Mouse (Mus musculus): ENCODE measurements around the gene Cfap45.

Gene Cfap45

DNA sequence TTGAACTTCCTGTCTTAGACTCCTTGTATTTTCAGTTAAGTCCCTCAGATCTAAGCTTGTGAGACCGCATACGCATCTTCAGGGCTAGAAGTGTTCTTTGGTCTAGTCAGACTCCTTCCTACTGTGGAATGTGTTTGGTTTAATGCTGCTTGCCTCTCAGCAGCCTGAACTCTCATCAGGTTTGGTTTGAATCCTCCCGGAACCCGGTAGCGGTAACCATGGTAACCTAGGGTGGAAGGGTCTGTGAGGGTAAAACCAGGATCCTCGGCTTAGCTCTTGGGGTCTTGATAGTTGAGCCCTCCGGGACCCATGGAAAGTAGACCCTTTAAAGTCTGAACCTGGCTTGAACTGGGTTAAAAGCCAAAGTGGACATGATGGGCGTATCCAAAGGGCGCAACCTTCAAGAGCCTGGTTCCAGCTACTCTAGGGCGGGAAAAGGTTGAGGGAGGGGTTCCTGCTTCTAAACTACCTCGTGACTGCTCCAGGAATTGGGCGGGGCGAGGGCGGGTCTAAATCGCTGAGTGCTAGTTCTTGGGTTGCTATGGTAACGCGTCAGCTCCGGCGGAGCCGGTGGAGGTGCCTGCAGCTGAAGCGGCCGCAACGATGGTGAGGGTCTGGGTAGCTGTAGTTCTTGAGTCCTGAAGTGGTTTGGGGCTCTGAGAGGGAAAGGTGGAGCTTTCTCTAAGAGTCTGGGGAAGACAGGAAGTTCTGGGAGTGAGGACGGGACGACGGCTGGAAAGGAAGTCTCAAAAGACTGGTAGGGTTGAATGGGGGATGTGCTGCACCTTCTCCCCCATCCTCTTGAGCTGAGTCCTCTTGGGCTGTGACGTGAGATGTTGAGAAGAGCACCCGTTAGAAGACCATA lies at the start of gene Cfap45:
TSS of gene Cfap45 (plus strand) at position 226 of the 865 bp plus-strand sequence.
- DNase-seq (ENCODE audit: low spot score in 2 of 2) = peak; percentile 52 to 83

DNA sequence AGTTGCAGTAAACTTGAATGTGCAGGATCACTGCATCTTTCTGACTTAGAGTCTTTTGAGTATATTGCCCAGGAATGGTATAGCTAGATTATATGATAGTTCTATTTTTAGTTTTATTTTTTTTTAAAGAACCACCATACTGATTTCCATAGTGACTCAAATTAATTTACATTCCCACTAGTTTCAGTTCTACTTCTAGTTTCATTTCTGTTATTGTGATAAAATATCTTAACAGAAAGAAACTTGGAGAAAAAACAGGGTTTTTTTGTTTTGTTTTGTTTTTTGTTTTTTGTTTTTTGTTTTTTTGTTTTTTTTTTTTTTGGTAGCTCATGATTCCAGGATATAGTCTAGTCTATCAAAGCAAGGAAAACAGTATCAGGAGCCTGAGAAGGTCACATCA lies 47.7 kb upstream of the Cfap45 start:
- DNase-seq (ENCODE audit: low spot score in 2 of 2) = no peak

DNA sequence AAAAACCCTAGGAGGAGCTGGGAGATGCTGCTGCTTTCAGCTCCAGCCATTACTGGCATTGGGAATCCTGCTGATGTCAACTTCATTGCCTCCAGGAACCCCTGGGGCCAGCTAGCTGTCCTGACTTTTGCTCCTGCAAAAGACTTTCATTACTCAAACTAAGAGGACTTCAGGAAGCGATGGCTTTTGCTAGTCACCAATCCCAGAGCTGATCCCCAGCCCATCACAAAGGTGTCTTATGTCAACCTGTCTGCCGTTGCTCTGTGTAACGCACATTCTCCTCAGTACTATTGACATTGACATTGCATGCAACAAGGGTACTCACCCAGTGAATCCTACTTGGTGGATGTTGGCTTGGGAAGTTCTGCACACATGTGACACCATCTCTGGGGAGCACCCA lies 46.4 kb upstream of the Cfap45 start:
- no peak for DNase-seq (ENCODE audit: low spot score in 2 of 2)

DNA sequence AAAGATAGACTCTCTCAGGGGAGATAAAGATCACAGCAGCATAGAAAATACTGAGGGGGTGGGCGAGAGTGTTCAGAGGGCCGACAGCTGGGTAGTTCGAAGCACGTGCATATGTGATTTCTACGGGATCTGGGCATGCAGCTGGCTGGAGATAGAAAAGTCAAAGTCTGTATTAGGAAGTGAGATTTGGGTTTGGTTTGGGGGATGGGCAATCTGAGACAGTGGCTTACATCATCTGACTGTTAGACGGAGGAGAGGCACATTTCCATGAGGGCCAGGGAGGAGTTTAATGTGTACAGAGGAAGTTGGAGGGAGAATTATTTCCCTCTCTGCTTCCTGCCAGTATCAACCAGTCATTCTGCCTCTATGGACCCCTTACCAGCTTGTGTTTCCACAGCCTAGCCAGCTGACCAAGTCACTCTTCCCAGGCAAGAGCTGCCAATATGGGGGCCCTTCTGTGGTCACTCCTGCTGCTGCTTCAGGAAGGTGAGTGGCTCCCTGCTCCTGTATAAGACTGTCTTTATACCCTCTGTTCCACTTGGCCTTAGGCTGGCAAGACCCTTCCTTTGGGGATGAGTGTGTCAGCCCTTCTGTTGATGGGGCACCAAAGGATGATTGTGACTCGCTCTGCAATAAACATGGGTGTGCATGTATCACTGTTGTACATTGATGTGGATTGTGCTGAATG lies 45.4 kb upstream of the Cfap45 start, which contains the start of gene Slamf9:
TSS of gene Slamf9 (plus strand) at position 305 of the 688 bp plus-strand sequence.
- no peak for DNase-seq (ENCODE audit: low spot score in 2 of 2)

DNA sequence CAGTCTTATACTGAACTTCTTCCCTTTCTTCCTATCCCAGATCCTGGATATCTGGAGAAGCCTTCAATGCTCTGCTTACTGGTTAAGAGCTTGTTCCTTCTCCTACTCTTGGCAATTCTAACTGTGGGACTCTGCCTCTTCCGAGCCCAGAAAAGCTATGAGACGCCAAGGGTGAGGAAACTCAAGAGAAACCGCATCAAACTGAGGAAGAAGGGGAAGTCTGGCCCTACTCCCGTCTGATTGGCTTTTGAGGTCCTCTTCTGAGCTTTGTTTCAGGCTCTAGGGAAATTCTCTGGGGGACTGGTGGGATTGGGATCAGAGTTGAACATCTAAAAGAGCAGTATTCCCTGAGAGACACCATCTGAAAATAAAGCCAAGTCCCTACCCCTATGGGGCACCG lies 42.6 kb upstream of the Cfap45 start:
- DNase-seq (ENCODE audit: low spot score in 2 of 2) = no peak

DNA sequence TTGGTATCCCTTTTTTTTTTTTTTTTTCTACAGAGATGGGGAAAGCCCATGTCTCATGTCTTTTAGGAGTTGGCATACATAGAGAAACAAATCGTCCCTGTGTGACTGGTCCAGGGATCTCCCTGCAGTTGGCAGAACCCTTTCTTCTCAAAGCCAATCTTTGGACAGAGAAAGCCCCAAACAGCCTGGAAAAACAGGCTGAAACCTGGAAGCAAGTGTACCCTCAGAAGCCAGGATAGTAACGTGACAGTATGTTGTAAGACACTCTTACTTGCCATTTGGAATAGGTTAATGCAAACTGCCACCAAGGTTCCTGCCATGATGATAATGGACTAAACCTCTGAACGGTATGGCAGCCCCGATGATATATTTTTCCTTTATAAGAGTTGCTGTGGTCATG lies 40.2 kb upstream of the Cfap45 start:
- no peak for DNase-seq (ENCODE audit: low spot score in 2 of 2)

DNA sequence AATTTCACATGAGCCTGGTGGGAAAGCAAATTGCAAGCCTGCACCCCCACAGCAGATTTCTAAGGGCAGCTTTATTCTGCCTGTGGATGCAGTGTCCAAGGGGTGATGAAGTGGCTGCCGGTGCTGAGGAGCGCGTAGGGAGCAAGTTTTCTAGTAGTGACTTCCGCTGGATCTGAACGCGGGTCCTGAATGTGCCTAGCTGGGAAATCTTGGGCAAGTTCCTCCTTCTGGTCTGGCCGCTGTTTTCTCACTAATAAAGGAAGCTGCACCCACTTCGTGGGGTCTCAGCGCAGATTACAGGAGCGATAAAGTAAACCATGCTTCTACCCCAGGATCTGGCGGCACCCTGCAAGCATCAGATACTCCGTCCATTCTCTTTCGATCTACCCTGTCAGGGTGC lies 39.5 kb upstream of the Cfap45 start:
- DNase-seq (ENCODE audit: low spot score in 2 of 2) = no peak

DNA sequence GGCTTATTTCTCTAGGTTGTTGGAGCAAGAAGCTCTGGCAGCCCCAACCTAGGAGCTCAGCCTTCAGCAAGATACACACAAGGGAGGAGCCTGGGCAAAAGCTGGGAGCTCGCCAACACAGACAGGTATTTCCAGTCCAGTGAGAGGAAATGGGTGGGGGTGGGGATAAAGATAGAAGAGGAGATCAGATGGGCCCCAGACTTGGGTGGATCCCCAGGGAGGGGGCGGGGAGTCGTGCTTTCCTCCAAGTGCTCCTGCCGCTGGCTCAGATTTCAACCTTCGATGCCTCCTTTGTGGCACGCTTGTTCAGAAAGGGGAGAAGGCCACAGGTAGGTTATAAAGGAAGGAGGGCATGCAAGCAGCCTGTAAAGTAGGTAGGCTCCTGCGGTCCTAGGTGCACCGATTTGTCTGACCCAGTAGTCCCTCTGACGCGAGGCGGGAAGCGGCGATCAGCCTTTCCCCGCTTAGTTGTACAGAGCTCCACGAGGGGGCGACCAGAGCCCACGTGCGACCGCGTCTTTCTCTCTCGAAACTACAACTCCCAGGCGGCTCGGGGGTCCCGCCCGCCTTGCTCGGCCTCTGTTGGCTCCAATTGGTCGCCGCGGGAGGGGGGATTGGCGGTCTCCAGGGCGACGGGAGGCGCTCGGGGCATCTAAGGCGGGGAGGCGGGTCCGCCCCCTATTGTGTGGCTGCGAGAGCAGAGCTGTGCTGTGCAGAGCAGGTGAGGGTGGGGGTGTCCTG lies 38.9 kb upstream of the Cfap45 start, which contains the start of gene Igsf9:
TSS of gene Igsf9 (plus strand) at position 249 of the 741 bp plus-strand sequence.
- peak; percentile 85 to 94 for DNase-seq (ENCODE audit: low spot score in 2 of 2)

DNA sequence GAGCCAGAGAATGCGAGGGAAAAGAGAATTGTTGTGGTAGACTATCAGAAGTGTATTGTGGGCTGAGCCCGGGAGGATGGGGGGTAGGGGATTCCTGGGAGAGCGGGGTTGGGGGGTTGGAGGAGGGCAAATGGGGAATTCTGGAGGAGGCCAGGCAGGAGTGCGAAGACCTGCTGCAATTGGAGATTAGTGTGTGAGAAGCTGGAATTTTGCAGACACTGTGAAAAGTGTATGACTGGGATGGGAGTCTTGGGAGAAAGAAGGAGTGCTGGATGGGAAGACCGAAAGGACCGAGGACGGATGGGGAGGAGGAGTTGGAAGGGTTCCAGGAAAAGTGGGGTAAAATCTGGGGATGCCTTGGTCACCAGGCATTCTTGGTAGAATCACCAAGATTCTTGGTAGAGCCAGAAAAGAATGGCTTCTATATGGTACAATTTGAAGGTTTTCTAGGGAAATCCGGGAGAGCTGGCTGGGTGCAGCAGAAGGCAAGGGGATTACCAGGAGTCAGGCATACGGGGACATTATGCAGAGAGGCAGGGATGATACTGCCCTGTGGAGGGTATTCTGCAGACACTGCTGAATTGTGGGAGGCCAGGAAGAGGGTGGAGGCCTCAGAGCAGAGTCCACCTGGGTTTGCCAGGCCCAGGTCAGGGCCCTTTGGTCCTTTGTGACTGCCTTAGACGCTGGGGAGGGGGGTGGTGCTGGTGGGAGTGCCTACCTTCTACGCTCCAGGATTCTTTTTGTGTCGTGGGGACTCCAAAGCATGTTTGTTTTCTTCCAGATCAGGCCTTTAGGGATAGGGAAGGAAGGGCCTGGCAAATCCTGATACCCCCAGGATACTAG lies 37.9 kb upstream of the Cfap45 start:
- no peak for DNase-seq (ENCODE audit: low spot score in 2 of 2)

DNA sequence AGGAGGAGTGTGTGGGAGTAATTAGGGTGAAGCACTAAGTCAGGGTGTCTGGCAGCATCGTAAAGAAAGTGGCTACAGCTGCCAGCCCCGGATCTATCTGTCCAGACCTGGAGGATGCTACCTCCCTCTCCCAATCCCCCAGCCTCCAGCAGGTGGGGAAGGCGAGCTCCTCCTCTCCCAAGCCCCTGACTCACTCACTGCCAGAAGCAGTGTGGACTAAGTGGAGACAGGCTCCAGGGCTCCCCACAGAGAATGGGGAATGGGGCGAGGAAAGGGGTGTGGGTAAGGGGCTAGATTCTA lies 37.3 kb upstream of the Cfap45 start:
- DNase-seq (ENCODE audit: low spot score in 2 of 2) = no peak

DNA sequence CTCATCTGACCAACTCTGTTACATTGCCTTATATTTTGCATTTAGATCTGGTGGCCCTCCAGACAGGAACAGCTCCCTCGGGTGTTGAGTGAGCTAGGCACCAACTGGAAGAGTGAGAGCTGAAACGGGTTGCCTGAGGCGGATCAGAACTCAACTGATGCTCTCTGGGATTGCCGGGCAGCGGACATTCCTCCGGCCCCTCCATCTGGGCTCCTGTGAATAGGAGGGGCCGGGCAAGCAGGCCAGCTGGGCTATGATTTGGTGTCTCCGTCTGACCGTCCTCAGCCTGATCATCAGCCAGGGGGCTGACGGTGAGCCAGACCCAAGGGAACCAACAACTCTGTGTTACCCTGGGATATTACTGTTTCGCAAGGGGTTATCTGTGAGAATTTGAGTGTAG lies 36.4 kb upstream of the Cfap45 start:
- DNase-seq (ENCODE audit: low spot score in 2 of 2) = no peak

DNA sequence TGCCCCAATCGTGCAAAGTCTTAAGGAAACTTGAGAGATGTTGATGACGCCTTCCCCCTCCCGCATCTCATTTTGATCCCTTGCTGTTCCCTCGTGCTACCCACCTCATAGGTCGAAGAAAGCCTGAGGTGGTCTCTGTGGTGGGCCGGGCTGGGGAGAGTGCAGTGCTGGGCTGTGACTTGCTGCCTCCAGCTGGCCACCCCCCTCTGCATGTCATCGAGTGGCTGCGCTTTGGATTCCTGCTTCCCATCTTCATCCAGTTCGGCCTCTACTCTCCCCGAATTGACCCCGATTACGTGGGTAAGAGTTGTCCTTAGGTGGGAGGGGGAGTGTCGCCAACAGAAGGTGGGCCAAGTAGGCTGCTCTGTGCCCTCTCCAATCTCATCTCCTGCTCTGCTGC lies 35.9 kb upstream of the Cfap45 start:
- no peak for DNase-seq (ENCODE audit: low spot score in 2 of 2)

DNA sequence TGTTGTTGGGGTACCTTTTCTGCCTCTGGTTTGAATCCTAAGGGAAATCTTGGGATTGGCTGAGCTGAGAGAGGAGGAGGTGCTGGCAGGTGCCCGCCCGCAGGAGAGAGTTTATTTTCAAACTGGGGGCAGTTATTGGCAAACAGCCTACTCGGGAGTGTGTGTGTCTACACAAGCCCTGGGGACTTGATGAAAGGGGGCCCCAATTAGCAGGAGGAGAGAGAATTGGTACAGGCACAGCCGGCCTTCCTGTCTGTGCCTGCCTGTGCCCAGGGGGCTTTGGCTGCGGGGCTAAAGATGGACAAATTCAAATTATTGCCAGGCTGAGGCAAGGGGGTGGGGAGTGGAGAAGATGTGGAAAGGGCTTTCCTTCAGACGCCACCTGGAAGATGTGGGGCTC lies 34.8 kb upstream of the Cfap45 start:
- DNase-seq (ENCODE audit: low spot score in 2 of 2) = no peak

DNA sequence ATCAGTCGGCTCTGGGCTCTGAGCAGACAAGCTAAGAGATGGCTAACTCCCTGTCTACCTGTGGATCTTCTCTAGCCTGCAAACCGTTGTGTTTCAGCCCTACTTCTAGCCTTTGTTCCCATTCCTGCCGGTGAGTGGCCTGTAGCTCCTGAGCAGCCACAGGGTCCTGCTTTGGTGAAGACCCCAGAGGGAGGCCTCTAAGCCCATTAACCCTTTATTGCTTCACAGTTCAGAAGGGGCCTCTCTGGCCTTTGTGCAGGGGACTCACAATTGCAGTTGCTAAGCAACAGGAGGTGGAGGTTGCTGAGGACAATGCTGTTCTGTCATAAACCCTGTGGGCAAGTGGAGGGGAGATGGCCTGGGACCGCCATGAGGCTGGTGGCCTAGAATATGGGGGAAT lies 34.4 kb upstream of the Cfap45 start:
- DNase-seq (ENCODE audit: low spot score in 2 of 2) = no peak

DNA sequence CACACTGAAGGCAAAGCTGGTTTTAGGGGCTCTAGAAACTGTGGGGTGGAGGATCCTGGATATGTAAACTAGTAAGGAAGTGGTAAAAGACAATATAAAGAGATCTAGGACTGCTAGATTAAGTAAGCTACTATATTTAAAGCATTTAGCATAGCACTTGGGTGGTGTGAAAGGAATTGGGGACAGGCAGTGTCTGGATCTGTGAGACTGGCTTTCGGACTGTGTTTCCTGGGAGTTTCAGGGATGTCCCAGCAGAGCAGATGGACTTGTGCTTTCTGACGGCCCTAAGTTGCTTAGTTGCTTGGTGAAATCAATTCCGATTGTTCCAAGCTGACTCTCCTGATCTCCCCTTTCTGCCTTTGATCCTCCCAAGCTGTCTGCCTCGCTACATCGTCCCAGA lies 34.0 kb upstream of the Cfap45 start:
- no peak for DNase-seq (ENCODE audit: low spot score in 2 of 2)

DNA sequence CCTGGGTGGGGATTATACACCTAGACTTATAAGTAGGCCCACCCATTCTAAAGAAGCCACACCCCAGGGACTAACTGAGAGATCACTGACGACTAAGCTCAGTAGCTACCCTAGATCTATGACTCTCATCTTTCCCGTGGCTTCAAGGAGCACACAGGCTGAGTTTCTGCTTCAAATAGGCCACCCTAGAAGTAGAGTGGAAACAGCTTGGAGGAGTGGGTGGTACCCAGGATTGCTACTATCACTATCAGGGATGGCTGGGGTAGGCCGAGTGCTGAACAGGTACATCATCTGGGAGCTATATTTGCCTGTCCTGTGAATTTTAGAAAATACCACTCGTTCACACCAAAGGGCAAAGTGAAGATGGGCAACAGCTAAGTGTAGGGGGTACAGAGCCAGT lies 32.7 kb upstream of the Cfap45 start:
- DNase-seq (ENCODE audit: low spot score in 2 of 2) = no peak

DNA sequence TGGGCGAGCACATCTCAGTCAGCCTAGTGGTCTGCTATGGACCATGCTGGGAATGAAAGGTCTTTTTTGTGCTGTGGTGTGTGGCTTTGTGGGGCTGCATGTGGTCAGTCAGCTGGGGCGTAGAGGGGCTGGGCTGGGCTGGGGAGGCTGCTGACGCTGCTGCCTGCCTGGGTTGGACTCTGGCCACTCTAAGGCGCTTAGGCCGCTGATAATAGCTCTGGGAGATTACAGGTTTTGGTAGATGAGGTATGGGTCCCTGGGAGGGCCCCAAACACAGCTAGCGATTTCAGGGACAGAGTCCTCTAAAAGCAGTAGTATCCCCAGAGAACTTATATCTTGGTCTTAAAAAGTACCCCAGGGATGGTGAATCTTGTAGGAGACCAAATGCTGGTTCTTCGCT lies 31.8 kb upstream of the Cfap45 start:
- DNase-seq (ENCODE audit: low spot score in 2 of 2) = no peak

DNA sequence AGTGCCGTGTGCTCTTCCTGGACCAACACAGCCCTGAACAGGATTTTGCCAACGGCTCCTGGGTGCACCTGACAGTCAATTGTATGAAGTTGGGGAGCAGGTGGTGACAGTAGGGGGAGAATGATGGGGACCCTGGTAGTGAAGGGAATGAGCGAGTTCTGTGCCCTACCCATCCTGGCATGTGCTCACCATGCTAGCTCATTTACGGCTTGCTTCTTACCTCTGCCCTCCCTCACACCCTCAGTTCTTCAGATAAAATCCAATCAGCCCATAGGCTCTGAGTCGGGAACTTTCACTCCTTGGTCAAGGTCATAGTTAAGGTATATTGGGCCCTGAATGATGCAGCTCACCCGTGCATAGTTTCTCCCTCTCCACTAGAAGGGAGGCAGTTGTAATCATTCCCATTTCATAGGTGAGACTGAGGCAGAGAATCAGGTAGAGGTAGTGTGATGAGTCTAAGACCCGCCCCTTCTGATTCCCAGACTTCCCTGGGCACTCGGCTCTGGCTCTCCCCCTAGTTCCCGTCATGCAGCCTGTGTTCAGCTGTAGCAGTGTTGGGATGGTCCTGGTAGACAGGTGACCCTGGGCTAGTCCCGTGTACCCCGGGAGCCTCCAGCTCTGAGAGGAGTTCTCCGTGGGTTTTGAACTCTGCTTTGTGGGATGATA lies 30.9 kb upstream of the Cfap45 start:
- DNase-seq (ENCODE audit: low spot score in 2 of 2) = no peak

DNA sequence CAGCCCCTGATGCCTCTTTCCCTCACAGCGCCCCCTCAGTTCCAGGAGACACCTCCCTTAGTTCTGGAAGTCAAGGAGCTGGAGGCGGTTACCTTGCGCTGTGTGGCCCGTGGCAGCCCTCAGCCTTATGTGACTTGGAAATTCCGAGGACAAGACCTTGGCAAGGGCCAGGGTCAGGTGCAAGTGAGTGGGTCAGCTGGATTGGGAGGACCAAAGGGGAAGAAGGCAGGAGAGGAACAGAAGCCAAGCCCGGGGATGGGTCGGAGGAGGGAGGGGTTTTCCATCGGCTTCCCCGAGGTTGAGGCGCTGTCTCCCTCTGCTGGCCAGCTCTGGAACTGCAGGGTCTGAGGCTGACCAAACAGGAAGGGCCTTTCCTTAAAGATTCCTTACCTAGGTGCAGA lies 30.3 kb upstream of the Cfap45 start:
- peak in 1 of 2 experiments; percentile 90 for DNase-seq (ENCODE audit: low spot score in 2 of 2)

DNA sequence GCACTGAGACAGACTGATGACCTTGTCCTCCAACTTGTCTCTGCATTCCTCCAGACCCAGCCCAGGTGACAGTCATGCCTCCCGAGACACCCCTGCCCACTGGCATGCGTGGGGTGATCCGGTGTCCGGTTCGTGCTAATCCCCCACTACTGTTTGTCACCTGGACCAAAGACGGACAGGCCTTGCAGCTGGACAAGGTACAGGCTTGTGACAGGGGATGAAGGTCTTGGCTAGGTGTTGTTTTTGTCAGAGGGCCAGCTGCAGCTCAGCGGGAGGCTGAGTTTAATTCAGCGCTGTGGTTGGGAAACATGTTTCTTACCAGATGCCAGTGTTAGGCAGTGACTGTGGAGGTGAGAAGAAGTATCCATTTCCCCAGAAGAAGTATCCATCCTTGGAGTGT lies 28.6 kb upstream of the Cfap45 start:
- DNase-seq (ENCODE audit: low spot score in 2 of 2) = no peak

DNA sequence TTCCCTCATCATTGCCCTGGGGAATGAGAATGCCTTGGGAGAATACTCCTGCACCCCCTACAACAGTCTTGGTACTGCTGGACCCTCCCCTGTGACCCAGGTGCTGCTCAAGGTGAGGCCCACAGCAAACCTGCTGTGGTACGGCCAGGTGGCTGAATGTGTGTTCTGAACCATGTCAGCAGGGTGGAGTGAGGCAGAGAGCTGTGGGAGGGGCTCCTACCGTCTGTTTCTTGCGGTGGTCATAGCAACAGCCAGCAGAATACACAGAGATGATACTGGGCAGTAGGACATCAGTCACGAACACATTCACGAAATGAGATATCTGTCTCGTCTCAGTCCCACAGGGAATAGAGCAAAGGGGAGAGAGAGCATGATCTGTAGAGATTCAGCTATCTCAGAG lies 27.1 kb upstream of the Cfap45 start:
- DNase-seq (ENCODE audit: low spot score in 2 of 2) = no peak
